ENCODE assay signal across 8 mouse cellular contexts in genomic region chr17:80372989-80373725, GRCm38 (mm10). TPM values are rescaled to one million over a fixed set of nuclear protein-coding genes. Genes with fewer than 3 reads are reported as not detected.
DNase-seq lines count a peak whose midpoint lies in the region; ATAC-seq lines count a peak whose summit lies in the region.

Gene Gm10190, minus strand, starts transcription at chr17:80373541.

- H3K9me3 ChIP-seq in embryonic facial prominence, embryonic 10.5 days: no peaks in the 10 kb centered on the region
- H3K9me3 ChIP-seq in intestine, embryonic 14.5 days (ENCODE audit: control insufficient read depth, low read length): 0 out of 2 replicates have a peak, but pooled peaks cover 4% of the 10 kb centered on the region
- peaks cover 17% of the 10 kb centered on the region for H3K9me3 ChIP-seq in megakaryocyte, embryonic 14.5 days

- peak within 1 kb of the TSS; percentile 77 for H3K9ac ChIP-seq in intestine, embryonic 14.5 days (ENCODE audit: low read length)

- H3K4me2 ChIP-seq in intestine, embryonic 14.5 days (ENCODE audit: low read length): peak within 1 kb of the TSS; percentile 65

- ATAC-seq in intestine, embryonic 14.5 days (replicated peaks; ENCODE audit: low FRiP score, low TSS enrichment, low read depth): peak; percentile 98

- peak within 1 kb of the TSS; percentile 62 for H3K4me3 ChIP-seq in embryonic facial prominence, embryonic 10.5 days
- H3K4me3 ChIP-seq in intestine, embryonic 14.5 days (ENCODE audit: low read depth, low read length): peak within 1 kb of the TSS; percentile 41
- peak within 1 kb of the TSS; percentile 92 for H3K4me3 ChIP-seq in megakaryocyte, embryonic 14.5 days (replicated peaks)

- peak; percentile 93 for DNase-seq in adrenal gland, postnatal 14 days
- peak; percentile 94 for DNase-seq in embryonic facial prominence, embryonic 10.5 days (ENCODE audit: low spot score)
- DNase-seq in gastrocnemius, postnatal 36 days: peak; percentile 72 to 82
- DNase-seq in intestine, embryonic 14.5 days (ENCODE audit: low spot score): peak; percentile 87
- peak; percentile 75 to 83 for DNase-seq in left cerebral cortex, adult 9 months (ENCODE audit: low spot score in 2 of 2)
- peak; percentile 82 to 89 for DNase-seq in right cerebral cortex, adult 2 months (ENCODE audit: low spot score in 2 of 2)
- peak; percentile 65 for DNase-seq in urinary bladder, adult 2 months (ENCODE audit: low spot score)

- H3K4me1 ChIP-seq in embryonic facial prominence, embryonic 10.5 days: peaks cover 12% of the 10 kb centered on the region
- H3K4me1 ChIP-seq in intestine, embryonic 14.5 days (replicated peaks; ENCODE audit: control insufficient read depth, insufficient read depth, low read length): peaks cover 7% of the 10 kb centered on the region; the same call in 1 of the 2 replicates
- H3K4me1 ChIP-seq in megakaryocyte, embryonic 14.5 days: peaks cover 14% of the 10 kb centered on the region

- 5% methylated on average over 102 of the region's 102 CpGs for WGBS in embryonic facial prominence, embryonic 10.5 days
- 2% methylated on average over 95 of the region's 102 CpGs for WGBS in intestine, embryonic 14.5 days

- intact Hi-C loops in gastrocnemius, postnatal 36 days (cut with DNase I): no loop called here

- no peaks in the 10 kb centered on the region for H3K36me3 ChIP-seq in embryonic facial prominence, embryonic 10.5 days (replicated peaks)
- no peaks in the 10 kb centered on the region for H3K36me3 ChIP-seq in intestine, embryonic 14.5 days (ENCODE audit: control insufficient read depth, insufficient read depth, low read length)
- H3K36me3 ChIP-seq in megakaryocyte, embryonic 14.5 days (replicated peaks; ENCODE audit: low read length): no peaks in the 10 kb centered on the region

- H3K27me3 ChIP-seq in embryonic facial prominence, embryonic 10.5 days (replicated peaks; ENCODE audit: low read depth, poor library complexity, severe bottlenecking): peaks cover 53% of the 10 kb centered on the region
- H3K27me3 ChIP-seq in intestine, embryonic 14.5 days (replicated peaks; ENCODE audit: control insufficient read depth, insufficient read depth, low read length): no peaks in the 10 kb centered on the region
- peaks cover 74% of the 10 kb centered on the region for H3K27me3 ChIP-seq in megakaryocyte, embryonic 14.5 days (replicated peaks)

- peak within 1 kb of the TSS; percentile 89 for H3K27ac ChIP-seq in embryonic facial prominence, embryonic 10.5 days (replicated peaks)
- peak within 1 kb of the TSS; percentile 57; the same call in 1 of the 2 replicates for H3K27ac ChIP-seq in intestine, embryonic 14.5 days (ENCODE audit: low read depth)

RNA-seq across cellular contexts. Expression of gene Gm10190, which starts in this region (rescaled TPM):
- total RNA-seq in adrenal gland, postnatal 14 days (2021): 1.4 TPM in 1 of 2 replicates, not detected in the other
- 0.92 and 1.2 TPM in 2 replicates for polyA plus RNA-seq in embryonic facial prominence, embryonic 10.5 days (2016; fragmentation: Nextera tagmentation; extraction: Ambion mirVana)
- not detected for total RNA-seq in gastrocnemius, postnatal 36 days (2021)
- polyA plus RNA-seq in intestine, embryonic 14.5 days (2014; fragmentation: Nextera tagmentation; extraction: Ambion mirVana): 2.0 and 2.2 TPM in 2 replicates
- polyA plus RNA-seq in megakaryocyte, embryonic 14.5 days (2012; ENCODE audit: insufficient read depth, low replicate concordance): 2.7 TPM in 1 of 2 replicates, not detected in the other
- not detected in 2 replicates for polyA plus RNA-seq in urinary bladder, adult 2 months (2012; rRNA removed)

Comparison
In these comparisons a context has a peak if more than half of its experiments do, and no peak if none do; other contexts are left out.
1. Peak in every context shown above with its lines: DNase-seq, ATAC-seq, H3K4me3 ChIP-seq and H3K27ac ChIP-seq.
2. Peak in DNase-seq in gastrocnemius, postnatal 36 days; RNA of the gene not detected or under 1 TPM.
3. Peak in DNase-seq in urinary bladder, adult 2 months; RNA of the gene not detected or under 1 TPM.
4. H3K4me3 ChIP-seq: peak in every context shown above with its lines; median percentile 92 in megakaryocyte, embryonic 14.5 days; 62 in embryonic facial prominence, embryonic 10.5 days; 41 in intestine, embryonic 14.5 days.